Mouse (Mus musculus) left cerebral cortex, adult 9 months (tissue): ENCODE measurements at regions not wholly inside any gene's neighbourhood (a gene's known extent, or its start where the extent isn't known, plus 50 kb on each side); places are given as distances from the start of the nearest gene placed in this dataset.
"Not testable (repeated sequence)": the region's sequence is repeated elsewhere in the genome, so short reads cannot be mapped to it uniquely, and the experiment has no call there.

ENCODE experiments used
- DNase-seq, 2 experiments: peaks; one replicate each; pipeline ENCODE4 v3.0.0; 2022; ENCODE audit warnings: low spot score in 2 of 2

DNA sequence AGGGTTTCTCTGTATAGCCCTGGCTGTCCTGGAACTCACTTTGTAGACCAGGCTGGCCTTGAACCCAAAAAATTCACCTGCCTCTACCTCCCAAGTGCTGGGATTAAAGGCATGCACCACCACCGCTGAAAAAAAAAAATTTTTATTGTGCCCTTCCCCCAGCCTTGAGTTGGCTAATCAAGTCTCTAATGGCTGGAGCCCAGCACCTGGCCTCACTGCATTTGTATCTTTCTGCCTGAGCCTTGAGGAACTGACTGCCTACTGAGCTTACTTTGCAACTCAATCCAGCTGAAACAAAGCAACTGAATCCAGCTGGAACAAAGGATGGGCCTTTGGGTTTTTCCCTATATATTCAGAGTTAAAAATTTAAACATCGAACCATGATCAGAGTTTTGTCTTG, 153.3 kb upstream of the Ccnh start:
- no peak for DNase-seq

DNA sequence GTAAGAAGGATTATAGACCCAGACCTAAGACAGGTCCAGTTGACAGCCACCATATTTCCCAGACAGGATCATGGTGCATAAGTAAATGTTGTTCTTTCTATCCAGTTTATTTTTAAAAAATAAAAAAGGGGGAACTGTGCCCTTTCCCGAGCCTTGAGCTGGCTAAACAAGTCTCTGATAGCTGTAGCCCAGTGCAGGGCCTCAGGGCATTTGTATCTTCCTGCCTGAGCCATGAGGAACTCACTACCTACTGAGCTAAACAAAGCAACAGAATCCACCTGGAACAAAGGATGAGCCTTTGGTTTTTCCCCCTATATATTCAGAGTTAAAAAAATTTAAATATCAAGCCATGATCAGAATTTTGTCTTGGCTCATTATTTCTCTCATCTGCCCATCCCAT, 152.4 kb upstream of the Ccnh start:
- DNase-seq: no peak

DNA sequence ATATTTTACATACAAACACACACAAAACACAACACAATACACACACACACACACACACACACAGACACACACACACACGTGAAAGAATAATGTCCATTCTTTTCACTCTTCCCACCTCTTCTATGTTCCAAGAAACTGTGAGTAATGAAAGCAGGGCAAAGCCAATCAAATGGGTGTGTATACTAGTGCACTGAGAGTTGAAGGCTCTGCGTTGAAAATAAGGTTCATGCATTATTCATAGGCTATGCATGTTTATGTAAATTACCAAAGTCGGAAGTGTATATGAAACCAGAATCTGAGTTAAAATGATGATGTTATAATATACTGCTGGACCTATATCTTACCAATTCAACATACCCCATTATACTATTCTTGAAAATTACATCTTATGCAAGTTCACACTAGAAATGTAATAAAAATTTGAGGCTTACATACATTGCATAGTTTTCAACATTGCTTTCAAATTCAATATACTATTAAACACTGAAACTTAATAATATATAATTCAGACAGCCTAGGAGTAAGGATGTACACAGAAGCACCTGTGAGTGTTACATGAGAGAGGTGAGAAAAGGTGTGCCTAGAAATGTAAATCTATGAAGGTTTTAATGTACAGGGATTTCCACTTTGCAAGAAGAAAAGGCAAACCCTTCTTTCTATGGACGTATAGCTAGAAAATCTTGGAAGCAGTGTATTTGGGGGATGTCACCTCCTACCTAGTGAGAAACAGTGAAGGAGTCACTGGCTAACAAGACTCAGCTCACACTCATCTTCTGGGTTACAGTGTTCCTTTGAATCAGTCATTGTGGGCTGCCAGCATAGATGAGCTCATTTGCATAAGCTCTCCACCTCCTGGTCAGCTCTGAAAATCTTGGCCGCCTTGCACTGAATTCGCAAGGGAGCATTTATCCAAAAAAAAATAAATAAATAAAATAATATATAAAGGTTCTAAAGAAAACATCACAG, 122.3 kb upstream of the Ccnh start:
- peak; percentile 9 to 43 for DNase-seq

GRCm38 (mm10) chr13:85067551-85068283, 121.5 kb upstream of the Ccnh start:
- no peak for DNase-seq

- no peak for DNase-seq
Measured at GRCm38 (mm10) chr13:85068403-85068802, 120.8 kb upstream of the Ccnh start.

DNA sequence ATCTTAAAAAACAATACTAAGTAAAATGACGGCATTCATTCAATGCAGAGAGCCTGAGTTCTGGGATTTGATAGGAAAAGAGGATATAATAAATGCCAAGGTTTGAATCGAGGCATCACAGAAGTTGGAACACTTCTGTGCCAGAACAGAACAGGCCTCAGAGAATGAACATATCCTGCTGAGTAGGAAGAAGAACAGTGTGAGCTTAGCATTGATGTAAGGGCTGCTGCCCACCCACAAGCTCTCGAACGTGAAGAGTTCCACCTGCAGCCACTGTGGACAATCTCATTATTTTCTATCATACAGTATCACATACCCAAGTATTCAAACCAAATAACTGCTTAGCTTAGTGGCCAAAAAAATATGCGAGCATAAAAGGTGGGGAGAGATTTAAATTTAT, 105.9 kb upstream of the Ccnh start:
- peak; percentile 3 to 18 for DNase-seq

- no peak for DNase-seq
Measured at GRCm38 (mm10) chr13:85083742-85084141, 105.5 kb upstream of the Ccnh start.

GRCm38 (mm10) chr13:85096174-85096573, 93.0 kb upstream of the Ccnh start:
- no peak for DNase-seq

DNA sequence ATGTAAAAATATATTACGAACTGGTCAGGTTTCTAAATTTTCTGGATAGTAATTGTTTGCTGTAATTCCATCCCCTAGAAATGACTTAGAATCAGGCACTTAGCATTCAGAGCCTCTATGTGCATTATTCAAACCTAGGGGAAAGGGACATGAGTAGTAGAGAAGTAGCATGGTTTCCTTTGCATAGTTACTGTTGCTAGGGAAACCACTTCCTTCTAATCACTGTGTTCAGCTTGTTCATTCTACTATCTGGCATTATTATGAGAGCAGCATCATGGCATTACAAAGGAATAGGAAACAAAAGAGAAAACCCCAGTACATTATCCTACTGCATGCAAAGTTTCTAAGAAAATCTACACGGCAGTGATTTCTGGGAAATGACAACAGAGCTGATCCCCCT, 65.9 kb upstream of the Ccnh start:
- DNase-seq: no peak

GRCm38 (mm10) chr13:85126573-85127547, 62.3 kb upstream of the Ccnh start:
- not testable (repeated sequence) for DNase-seq

GRCm38 (mm10) chr13:85127548-85127925, 61.7 kb upstream of the Ccnh start:
- DNase-seq: no peak
